Mouse (Mus musculus) ES-Bruce4 (cell line): Measurements from ENCODE around the gene Nyap2.

ENCODE experiments used
- CTCF ChIP-seq: IDR thresholded peaks from one replicate; pipeline ENCODE4 v1.8.1; 2011; ENCODE audit warnings: low read depth, low read length
- EP300 ChIP-seq: IDR thresholded peaks from 2 replicates; pipeline ENCODE4 v1.6.1; 2011; ENCODE audit warnings: low read depth, low read length; ENCODE audit not compliant: insufficient read depth
- POLR2A ChIP-seq: IDR thresholded peaks from one replicate; pipeline ENCODE4 v1.8.1; 2011; ENCODE audit warnings: low read length; ENCODE audit not compliant: insufficient read depth

- TF ChIP-seq POLR2A (no peak), CTCF (no peak), EP300 (no peak)
Observed at GRCm38 (mm10) chr1:81169245-81169644, 92.5 kb downstream of the Nyap2 start.
